Mouse (Mus musculus): ENCODE data around the gene C2cd4b. TPM values are rescaled to one million over a fixed set of nuclear protein-coding genes. Genes with fewer than 3 reads are reported as not detected.

The C2cd4b gene
- polyA plus RNA-seq, 1 experiment: not detected

GRCm38 (mm10) chr9:67799078-67799819 is 40.0 kb downstream of the C2cd4b start:
- H3K4me3 ChIP-seq (replicated peaks; ENCODE audit: control insufficient read depth, low read depth, low read length): no peak overlapping the region
- WGBS: 46% methylated on average over 14 of the region's 14 CpGs
- H3K4me1 ChIP-seq (ENCODE audit: control insufficient read depth, insufficient read depth, low read length): no peaks in the 10 kb centered on the region
- no peak overlapping the region for H3K27ac ChIP-seq (ENCODE audit: control insufficient read depth, insufficient read depth, low read depth, low read length, poor library complexity)
- no peak for TF ChIP-seq POLR2A (IDR thresholded peaks at IDR 0.05; ENCODE audit: borderline replicate concordance, control insufficient read depth, low read depth, low read length)
- TF ChIP-seq CTCF (IDR thresholded peaks at IDR 0.05; ENCODE audit: control insufficient read depth, insufficient read depth, low read length): no peak

GRCm38 (mm10) chr9:67802241-67802640 is 43.0 kb downstream of the C2cd4b start:
- Histone ChIP-seq H3K4me1 (ENCODE audit: control insufficient read depth, insufficient read depth, low read length) (no peaks in the 10 kb centered on the region), H3K4me3 (replicated peaks; ENCODE audit: control insufficient read depth, low read depth, low read length) (no peak overlapping the region), H3K27ac (ENCODE audit: control insufficient read depth, insufficient read depth, low read depth, low read length, poor library complexity) (no peak overlapping the region)
- 22% methylated on average over 6 of the region's 6 CpGs for WGBS
- TF ChIP-seq POLR2A (IDR thresholded peaks at IDR 0.05; ENCODE audit: borderline replicate concordance, control insufficient read depth, low read depth, low read length): no peak
- peak; percentile 35; the same call in 1 of the 2 replicates for TF ChIP-seq CTCF (IDR thresholded peaks at IDR 0.05; ENCODE audit: control insufficient read depth, insufficient read depth, low read length)

- no peak overlapping the region for H3K4me3 ChIP-seq (replicated peaks; ENCODE audit: control insufficient read depth, low read depth, low read length)
- H3K4me1 ChIP-seq (ENCODE audit: control insufficient read depth, insufficient read depth, low read length): no peaks in the 10 kb centered on the region; the same call in 1 of the 2 replicates
- H3K27ac ChIP-seq (ENCODE audit: control insufficient read depth, insufficient read depth, low read depth, low read length, poor library complexity): no peak overlapping the region
- 79% methylated on average over 5 of the region's 5 CpGs for WGBS
- TF ChIP-seq POLR2A (IDR thresholded peaks at IDR 0.05; ENCODE audit: borderline replicate concordance, control insufficient read depth, low read depth, low read length): no peak
- TF ChIP-seq CTCF (IDR thresholded peaks at IDR 0.05; ENCODE audit: control insufficient read depth, insufficient read depth, low read length): no peak
Measured at GRCm38 (mm10) chr9:67807000-67807399, 47.8 kb downstream of the C2cd4b start.

DNA sequence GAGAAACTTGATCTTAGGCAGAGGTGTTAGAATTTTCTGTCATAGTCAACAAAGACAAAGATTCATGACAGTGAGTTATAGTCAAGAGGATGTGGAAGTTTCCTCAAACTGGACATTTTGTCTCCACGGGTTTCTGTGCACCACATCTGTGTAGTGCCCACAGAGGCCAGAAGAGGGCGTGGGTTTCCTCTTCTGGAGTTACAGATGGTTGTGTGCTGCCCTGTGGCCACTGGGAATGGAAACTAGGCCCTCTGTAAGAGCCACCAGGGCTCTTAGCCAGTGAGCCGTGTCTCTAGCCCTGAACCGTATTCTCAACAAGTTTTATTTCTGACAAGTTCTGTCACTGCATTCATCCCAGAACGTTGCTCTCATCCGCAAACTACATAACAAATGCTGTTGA is 51.3 kb downstream of the C2cd4b start:
- 67% methylated on average over 6 of the region's 6 CpGs for WGBS
- TF ChIP-seq POLR2A (IDR thresholded peaks at IDR 0.05; ENCODE audit: borderline replicate concordance, control insufficient read depth, low read depth, low read length) (no peak), CTCF (IDR thresholded peaks at IDR 0.05; ENCODE audit: control insufficient read depth, insufficient read depth, low read length) (no peak)
- H3K4me1 ChIP-seq (ENCODE audit: control insufficient read depth, insufficient read depth, low read length): no peaks in the 10 kb centered on the region; the same call in 1 of the 2 replicates
- H3K27ac ChIP-seq (ENCODE audit: control insufficient read depth, insufficient read depth, low read depth, low read length, poor library complexity): no peak overlapping the region
- H3K4me3 ChIP-seq (replicated peaks; ENCODE audit: control insufficient read depth, low read depth, low read length): no peak overlapping the region

Other genes starting within 250 kb of the C2cd4b start
- gene Tln2, start 199.7 kb upstream of the C2cd4b start, polyA plus RNA-seq (2011; ENCODE audit: insufficient read depth, insufficient read length, low replicate concordance, missing spikeins): 1.2 and 2.0 TPM in 2 replicates
- gene C2cd4a, start 72.9 kb downstream of the C2cd4b start, polyA plus RNA-seq (2011; ENCODE audit: insufficient read depth, insufficient read length, low replicate concordance, missing spikeins): not detected in 2 replicates
- 4.0 and 8.8 TPM in 2 replicates for gene Vps13c, start 81.0 kb downstream of the C2cd4b start, polyA plus RNA-seq (2011; ENCODE audit: insufficient read depth, insufficient read length, low replicate concordance, missing spikeins)

Measured in bone marrow, adult 2 months (tissue).